Comparison of ENCODE assay signal across 9 mouse cellular contexts in genomic region chr1:60428932-60429331, GRCm38 (mm10). TPM values are rescaled to one million over a fixed set of nuclear protein-coding genes. Genes with fewer than 3 reads are reported as not detected.
DNase-seq lines count a peak whose midpoint lies in the region; ATAC-seq and TF ChIP-seq lines count a peak whose summit lies in the region.
"Had no signal": no experiment of that assay in that cellular context is flagged by ENCODE, and none has a peak within 500 bp of the region (broad histone marks: within the 10 kb centered on the region; RNA-seq: fewer than 3 reads in every experiment).

No protein-coding gene starts in this region.

- DNase-seq in adrenal gland, adult 2 months: peak; percentile 39
- DNase-seq in adrenal gland, adult 8-10 months: no peak
- DNase-seq in liver, adult 2 months (ENCODE audit: extremely low read depth, low read depth, low spot score): peak; percentile 13
- DNase-seq in liver, embryonic 11.5 days (ENCODE audit: low spot score): no peak
- DNase-seq in cerebellum, postnatal 36 days: peak; percentile 44 to 48
- DNase-seq in left cerebral cortex, postnatal 36 days (ENCODE audit: low spot score in 2 of 2): no peak
- no peak for DNase-seq in layer of hippocampus, postnatal 36 days

- H3K27ac ChIP-seq in liver, adult 2 months (replicated peaks; ENCODE audit: insufficient read depth, low read depth, low read length): no peak overlapping the region
- no peak overlapping the region for H3K27ac ChIP-seq in liver, embryonic 11.5 days (ENCODE audit: low read depth, low read length)
- H3K27ac ChIP-seq: heart, embryonic 15.5 days had no signal

- no peaks in the 10 kb centered on the region; the same call in 1 of the 2 replicates for H3K79me2 ChIP-seq in liver, adult 2 months (ENCODE audit: control insufficient read depth, insufficient read depth, low read length)

- H3K9ac ChIP-seq in liver, adult 2 months (ENCODE audit: low read depth, low read length): no peak overlapping the region
- H3K9ac ChIP-seq in liver, embryonic 11.5 days (ENCODE audit: low read depth, low read length): no peak overlapping the region
- H3K9ac ChIP-seq: heart, embryonic 15.5 days had no signal

- H3K27me3 ChIP-seq in liver, adult 2 months (ENCODE audit: control insufficient read depth, insufficient read depth, low read length): no peaks in the 10 kb centered on the region
- no peaks in the 10 kb centered on the region for H3K27me3 ChIP-seq in liver, embryonic 11.5 days (replicated peaks; ENCODE audit: control insufficient read depth, insufficient read depth, low read length)
- H3K27me3 ChIP-seq: heart, embryonic 15.5 days had no signal

- H3K4me1 ChIP-seq in liver, adult 2 months (ENCODE audit: control insufficient read depth, insufficient read depth, low read length): no peaks in the 10 kb centered on the region; the same call in 1 of the 2 replicates
- H3K4me1 ChIP-seq in liver, embryonic 11.5 days (replicated peaks; ENCODE audit: control insufficient read depth, insufficient read depth, low read length): no peaks in the 10 kb centered on the region

- 80% methylated on average over 2 of the region's 2 CpGs for WGBS in liver, adult 2 months
- 71% methylated on average over 2 of the region's 2 CpGs for WGBS in liver, embryonic 11.5 days

- H3K36me3 ChIP-seq in liver, adult 2 months (ENCODE audit: control insufficient read depth, insufficient read depth, low read length): no peaks in the 10 kb centered on the region
- no peaks in the 10 kb centered on the region for H3K36me3 ChIP-seq in liver, embryonic 11.5 days (ENCODE audit: control insufficient read depth, insufficient read depth, low read length)
- H3K36me3 ChIP-seq: heart, embryonic 15.5 days had no signal

- H3K4me2 ChIP-seq in liver, embryonic 11.5 days: no peak overlapping the region
- H3K4me2 ChIP-seq: heart, embryonic 15.5 days had no signal

- TF ChIP-seq POLR2A in liver, adult 2 months (IDR thresholded peaks at IDR 0.05; ENCODE audit: extremely low read depth, insufficient read depth, low read length): no peak

- TF ChIP-seq CTCF in liver, adult 2 months (IDR thresholded peaks at IDR 0.05; ENCODE audit: low read depth, low read length): peak; percentile 78

- ATAC-seq in liver, embryonic 11.5 days (replicated peaks; ENCODE audit: low FRiP score): no peak
- ATAC-seq in megakaryocyte, adult 5-6 weeks (ENCODE audit: poor library complexity, severe bottlenecking): peak; percentile 84

- H3K4me3 ChIP-seq in liver, adult 2 months (ENCODE audit: insufficient read depth, low read depth, low read length): no peak overlapping the region
- no peak overlapping the region for H3K4me3 ChIP-seq in liver, embryonic 11.5 days (ENCODE audit: low read depth, low read length)
- H3K4me3 ChIP-seq: heart, embryonic 15.5 days had no signal

- H3K9me3 ChIP-seq in liver, embryonic 11.5 days (ENCODE audit: control insufficient read depth, low read length): no peaks in the 10 kb centered on the region
- H3K9me3 ChIP-seq: heart, embryonic 15.5 days had no signal

- intact Hi-C loops in left cerebral cortex, postnatal 36 days (cut with DNase I): no loop called here

RNA-seq across cellular contexts. Expression of gene Abi2, which starts 19.5 kb away (rescaled TPM):
- total RNA-seq in adrenal gland, adult 2 months (2021): 10 to 100 TPM; 34.1 to 34.5 TPM
- 4.0 and 5.9 TPM in 2 replicates for polyA plus RNA-seq in adrenal gland, adult 2 months (2012; rRNA removed)
- 10 to 100 TPM; 28.5 to 49.7 (median 42.4) TPM for total RNA-seq in adrenal gland, adult 8-10 months (2022)
- total RNA-seq in liver, adult 2 months (2014; rRNA removed): 2.2 and 3.7 TPM in 2 replicates
- polyA plus RNA-seq in liver, adult 2 months (2012; rRNA removed): 0.41 and 0.62 TPM in 2 replicates
- polyA plus RNA-seq in liver, embryonic 11.5 days (2014; fragmentation: Nextera tagmentation; extraction: Ambion mirVana): 20.2 and 21.5 TPM in 2 replicates
- 12.2 and 12.6 TPM in 2 replicates for total RNA-seq in megakaryocyte, adult 5-6 weeks (2015)
- 8.0 and 9.6 TPM in 2 replicates for total RNA-seq in megakaryocyte, adult 5-6 weeks (2017)
- total RNA-seq in left cerebral cortex, postnatal 36 days (2021): 100 to 1,000 TPM; 362 to 373 TPM
- total RNA-seq in layer of hippocampus, postnatal 36 days (2021): 100 to 1,000 TPM; 350 to 363 TPM

Comparison
In these comparisons a context has a peak if more than half of its experiments do, and no peak if none do; other contexts are left out.
1. DNase-seq: peak in adrenal gland, adult 2 months (single experiment), liver, adult 2 months (single experiment) and cerebellum, postnatal 36 days (2 of 2); none in adrenal gland, adult 8-10 months (single experiment), liver, embryonic 11.5 days (single experiment), left cerebral cortex, postnatal 36 days (0 of 2) and layer of hippocampus, postnatal 36 days (0 of 2).
2. RNA of gene Abi2, which starts 19.5 kb away (total RNA-seq): 362 to 373 TPM in left cerebral cortex, postnatal 36 days and 350 to 363 TPM in layer of hippocampus, postnatal 36 days; 28.5 to 49.7 TPM in adrenal gland, adult 8-10 months, 34.1 to 34.5 TPM in adrenal gland, adult 2 months, 8.0 to 12.6 TPM in megakaryocyte, adult 5-6 weeks and 2.2 to 3.7 TPM in liver, adult 2 months; every median in the first group is over 4 times any median in the second.